Mouse (Mus musculus): ENCODE results near the gene Sorbs1.

Gene Sorbs1

GRCm38 (mm10) chr19:40346232-40346844 is 167.2 kb downstream of the Sorbs1 start:
- WGBS, result 79% methylated on average over 5 of the region's 5 CpGs

- WGBS, result 33% methylated on average over 5 of the region's 5 CpGs
These were observed 167.9 kb downstream of the Sorbs1 start for GRCm38 (mm10) chr19:40345684-40346083.

- WGBS, result 9% methylated on average over 5 of the region's 5 CpGs
These were observed 170.6 kb downstream of the Sorbs1 start for GRCm38 (mm10) chr19:40343018-40343417.

- WGBS, result 47% methylated on average over 6 of the region's 6 CpGs
These were observed 172.4 kb downstream of the Sorbs1 start for GRCm38 (mm10) chr19:40341141-40341540.

GRCm38 (mm10) chr19:40336694-40337093 is 176.9 kb downstream of the Sorbs1 start:
- WGBS, result 86% methylated on average over 4 of the region's 4 CpGs

GRCm38 (mm10) chr19:40333905-40334304 is 179.7 kb downstream of the Sorbs1 start:
- 49% methylated on average over 5 of the region's 5 CpGs for WGBS

GRCm38 (mm10) chr19:40333081-40333480 is 180.5 kb downstream of the Sorbs1 start:
- 92% methylated on average over 4 of the region's 4 CpGs for WGBS

GRCm38 (mm10) chr19:40332303-40332702 is 181.3 kb downstream of the Sorbs1 start:
- 81% methylated on average over 6 of the region's 6 CpGs for WGBS

GRCm38 (mm10) chr19:40331846-40332245 is 181.7 kb downstream of the Sorbs1 start:
- 44% methylated on average over 6 of the region's 6 CpGs for WGBS

- 95% methylated on average over 21 of the region's 21 CpGs for WGBS
These were observed 187.5 kb downstream of the Sorbs1 start for GRCm38 (mm10) chr19:40326126-40326525.

- 85% methylated on average over 8 of the region's 8 CpGs for WGBS
These were observed 188.2 kb downstream of the Sorbs1 start for GRCm38 (mm10) chr19:40325381-40325780.

- 50% methylated on average over 3 of the region's 3 CpGs for WGBS
These were observed 191.4 kb downstream of the Sorbs1 start for GRCm38 (mm10) chr19:40322226-40322625.

- 79% methylated on average over 3 of the region's 3 CpGs for WGBS
These were observed 194.4 kb downstream of the Sorbs1 start for GRCm38 (mm10) chr19:40319199-40319598.

GRCm38 (mm10) chr19:40318511-40318910 is 195.1 kb downstream of the Sorbs1 start:
- 71% methylated on average over 6 of the region's 6 CpGs for WGBS

GRCm38 (mm10) chr19:40317001-40317400 is 196.6 kb downstream of the Sorbs1 start:
- WGBS, result 69% methylated on average over 4 of the region's 4 CpGs

GRCm38 (mm10) chr19:40314252-40314651 is 199.3 kb downstream of the Sorbs1 start:
- 96% methylated on average over 11 of the region's 11 CpGs for WGBS

GRCm38 (mm10) chr19:40311631-40312030 is 201.9 kb downstream of the Sorbs1 start:
- WGBS, result 97% methylated on average over 8 of the region's 8 CpGs

- 85% methylated on average over 15 of the region's 15 CpGs for WGBS
These were observed 203.0 kb downstream of the Sorbs1 start for GRCm38 (mm10) chr19:40310410-40311130.

- WGBS, result 96% methylated on average over 12 of the region's 12 CpGs
These were observed 203.7 kb downstream of the Sorbs1 start for GRCm38 (mm10) chr19:40309911-40310310.

- WGBS, result 44% methylated on average over 7 of the region's 7 CpGs
These were observed 206.0 kb downstream of the Sorbs1 start for GRCm38 (mm10) chr19:40307550-40307949.

GRCm38 (mm10) chr19:40306631-40307030 is 206.9 kb downstream of the Sorbs1 start:
- 92% methylated on average over 2 of the region's 2 CpGs for WGBS

GRCm38 (mm10) chr19:40305456-40305855 is 208.1 kb downstream of the Sorbs1 start:
- 33% methylated on average over 7 of the region's 7 CpGs for WGBS

- 41% methylated on average over 9 of the region's 9 CpGs for WGBS
These were observed 210.7 kb downstream of the Sorbs1 start for GRCm38 (mm10) chr19:40302916-40303315.

All from cerebral cortex, adult 2 months (tissue).